Mouse (Mus musculus) kidney, postnatal 36 days (tissue): ENCODE results near the gene Prox2.

Source experiments
- DNase-seq, 2 experiments: peaks; one replicate each; pipeline ENCODE4 v3.0.0; 2021 to 2022; ENCODE audit warnings: mixed read lengths in 2 of 2

Gene Prox2

DNA sequence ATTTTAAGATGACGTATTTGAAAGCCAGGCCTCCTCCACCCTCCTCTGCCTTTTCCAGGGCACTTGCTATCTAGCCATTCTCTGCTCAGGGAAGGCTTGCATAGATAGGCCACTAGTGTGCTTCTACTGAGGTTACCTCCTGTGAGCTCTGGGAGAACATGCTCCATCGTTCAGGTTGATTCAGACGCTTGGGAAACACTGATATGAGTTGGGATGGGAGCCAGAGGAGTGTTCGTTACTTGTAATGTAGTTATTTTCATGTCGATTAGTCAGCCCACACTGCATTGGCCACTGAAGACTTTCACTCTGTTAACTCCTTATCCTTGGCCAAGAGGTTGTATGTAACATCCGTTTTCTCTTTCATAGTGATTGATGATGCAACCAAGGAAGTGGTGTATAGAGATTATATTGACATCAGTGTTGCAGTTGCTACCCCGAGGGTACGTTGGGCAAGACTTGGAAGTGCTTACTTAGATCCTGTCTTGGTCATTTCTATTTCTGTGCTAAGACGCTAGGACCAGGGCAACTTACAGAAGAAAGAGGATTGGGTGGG is 18.9 kb upstream of the Prox2 start:
- DNase-seq, result no peak

GRCm38 (mm10) chr12:85126986-85127603 is 16.5 kb upstream of the Prox2 start:
- DNase-seq, result peak; percentile 83 to 88

DNA sequence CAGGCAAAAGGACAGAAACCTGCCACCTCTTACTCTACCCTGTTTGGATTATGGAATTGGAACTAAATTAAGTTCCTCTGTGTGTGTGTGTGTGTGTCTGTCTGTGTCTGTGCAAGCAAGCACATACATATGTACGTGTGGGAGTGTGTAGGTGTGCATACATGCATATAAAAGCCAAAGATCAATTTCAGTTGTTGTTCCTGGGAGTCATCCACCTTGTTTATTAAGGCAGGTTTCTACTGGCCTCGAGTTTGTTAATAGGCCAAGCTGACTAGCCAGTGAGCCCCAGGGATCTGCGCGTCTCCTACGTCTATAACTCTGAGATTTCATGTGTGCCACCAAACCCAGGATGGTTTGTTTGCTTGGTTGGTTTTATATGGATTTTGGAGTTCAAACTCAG is 14.2 kb upstream of the Prox2 start:
- no peak for DNase-seq

- DNase-seq, result no peak
These were observed 13.1 kb upstream of the Prox2 start for GRCm38 (mm10) chr12:85123645-85124044.

DNA sequence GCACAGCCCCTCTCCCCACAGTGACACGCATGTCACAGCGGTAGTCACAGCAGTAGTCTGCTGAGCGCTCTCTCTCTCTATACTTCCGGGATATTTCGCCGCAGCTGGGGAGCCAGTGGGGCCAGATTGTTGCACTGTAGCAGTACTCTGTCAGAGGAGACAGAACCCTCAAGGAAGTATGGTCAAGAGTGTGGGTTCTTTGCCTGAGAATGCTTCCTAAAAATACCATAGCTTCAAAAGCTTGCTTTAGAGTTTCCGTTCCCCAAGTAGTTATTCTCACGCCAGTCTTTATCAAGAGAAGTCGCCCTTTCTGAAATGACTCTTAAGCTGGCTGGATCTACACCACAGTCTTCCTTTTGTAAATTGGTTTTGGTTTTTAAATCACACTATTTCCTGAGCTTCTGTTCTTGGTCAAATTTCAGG is 12.6 kb upstream of the Prox2 start:
- DNase-seq, result no peak

DNA sequence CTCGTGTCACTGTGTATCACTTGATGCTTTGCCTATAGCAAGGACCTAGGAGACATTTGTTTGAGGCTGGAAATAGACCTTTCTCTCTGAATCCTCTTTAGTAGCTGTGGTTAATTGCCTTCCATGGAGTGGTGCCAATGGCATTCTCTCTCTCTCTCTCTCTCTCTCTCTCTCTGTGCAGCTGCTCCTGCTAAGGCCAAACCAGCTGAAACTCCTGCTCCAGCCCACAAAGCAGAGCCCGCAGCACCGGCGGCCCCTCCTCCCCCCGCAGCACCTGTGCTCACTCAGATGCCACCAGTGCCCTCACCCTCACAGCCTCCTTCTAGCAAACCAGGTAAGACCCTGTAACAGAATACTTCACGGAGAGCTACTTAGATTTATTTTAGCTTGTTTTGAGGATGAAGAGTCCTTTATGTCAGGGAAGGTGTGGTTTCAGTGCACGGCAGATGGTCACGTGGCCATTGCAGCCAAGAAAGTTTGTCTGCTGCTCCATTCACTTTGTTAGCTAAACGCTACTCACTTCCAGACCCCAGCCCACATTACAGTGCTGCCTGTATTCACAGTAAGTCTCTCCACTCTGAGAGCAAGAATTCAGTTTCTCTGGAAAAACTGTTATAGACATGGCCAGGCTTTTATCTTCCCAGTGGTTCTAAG is 11.4 kb upstream of the Prox2 start:
- no peak for DNase-seq

GRCm38 (mm10) chr12:85115678-85116077 is 5.1 kb upstream of the Prox2 start:
- no peak for DNase-seq

- no peak for DNase-seq
These were observed 3.4 kb upstream of the Prox2 start for GRCm38 (mm10) chr12:85113917-85114316.

DNA sequence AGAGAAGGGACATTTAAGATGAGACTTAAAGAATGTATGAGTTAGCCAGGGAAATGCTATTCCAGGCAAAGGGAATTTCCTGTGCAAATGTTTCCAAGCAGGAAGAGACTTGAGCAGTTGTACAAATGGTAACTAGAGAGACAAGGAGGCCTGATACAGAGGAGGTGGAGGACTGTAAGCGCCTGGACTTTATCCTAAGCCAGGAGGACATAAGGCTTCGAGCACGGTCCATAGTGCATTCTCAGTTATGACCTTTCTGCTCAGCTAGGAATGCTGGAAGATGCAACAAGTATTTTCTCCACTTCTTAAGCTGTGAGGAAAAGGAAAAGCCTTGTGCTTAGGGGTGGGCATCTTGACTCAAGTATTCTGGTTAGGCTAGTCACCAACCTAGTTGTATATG is 2.8 kb upstream of the Prox2 start:
- peak; percentile 53 to 74 for DNase-seq

DNA sequence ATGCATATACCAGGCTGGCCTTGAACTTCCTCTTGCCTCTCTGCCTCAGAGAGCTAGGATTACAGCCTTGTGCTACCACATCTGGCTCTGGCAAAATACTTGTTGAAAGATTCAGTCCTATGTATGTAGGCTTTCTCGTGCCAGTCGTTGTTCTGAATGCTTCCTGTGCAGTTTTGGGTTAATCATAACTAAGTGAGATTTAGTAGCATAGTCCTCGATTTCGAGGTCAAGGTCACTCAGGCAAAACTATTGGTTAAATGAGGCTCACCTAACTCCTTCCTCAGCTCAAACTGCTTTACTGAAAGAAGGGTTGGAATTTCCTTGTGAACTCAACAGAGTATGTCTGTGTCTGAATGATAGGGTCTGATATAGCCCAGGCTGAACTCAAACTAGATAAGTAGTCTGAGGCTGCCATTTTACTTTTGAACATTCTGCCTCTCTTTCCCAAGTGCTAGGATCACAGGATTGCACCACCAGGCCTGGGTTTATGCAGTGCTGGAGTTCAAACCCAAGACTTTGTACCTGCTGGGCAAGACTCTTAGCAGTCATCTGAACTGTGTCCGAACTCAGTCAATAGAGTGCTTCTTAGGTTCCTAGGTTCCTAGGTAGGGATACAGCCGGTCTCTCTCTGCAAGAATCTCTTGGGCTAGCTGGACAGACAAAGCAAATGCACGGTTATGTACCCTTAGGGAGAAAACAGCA is 2.1 kb upstream of the Prox2 start:
- DNase-seq, result peak; percentile 45 to 48

DNA sequence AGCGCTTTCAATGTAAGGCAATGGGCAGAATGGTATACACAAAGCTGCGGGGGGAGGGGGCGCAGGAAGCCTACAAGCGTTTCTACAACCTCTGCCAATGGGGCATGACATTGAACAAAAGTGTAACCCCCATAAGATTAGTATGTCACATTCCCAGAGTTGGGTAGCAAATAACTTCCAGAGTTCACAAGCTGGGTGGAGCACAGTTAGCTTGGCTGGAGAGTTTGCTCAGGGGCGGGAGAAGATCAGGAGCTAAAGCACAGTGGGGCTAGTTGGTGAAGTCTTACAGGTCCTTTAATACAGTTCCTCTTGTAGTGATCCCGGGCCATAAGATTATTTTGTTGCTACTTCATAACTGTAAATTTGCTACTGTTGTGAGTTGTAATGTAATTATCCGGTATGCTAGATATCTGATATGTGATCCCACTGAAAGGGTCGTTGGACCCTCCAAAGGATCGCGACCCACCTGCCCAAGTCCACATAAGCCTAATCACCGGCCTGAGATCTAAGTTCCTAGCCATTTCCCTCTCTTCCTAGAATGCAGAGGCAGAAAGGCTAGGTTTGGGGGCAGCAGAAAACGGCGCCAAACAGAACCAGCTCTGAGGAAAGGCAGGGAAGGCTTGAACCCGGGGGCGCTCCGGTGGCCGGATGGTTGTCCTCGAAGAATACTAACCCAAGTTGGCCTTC is 405 bp downstream of the Prox2 start:
- peak; percentile 26 to 27 for DNase-seq

DNA sequence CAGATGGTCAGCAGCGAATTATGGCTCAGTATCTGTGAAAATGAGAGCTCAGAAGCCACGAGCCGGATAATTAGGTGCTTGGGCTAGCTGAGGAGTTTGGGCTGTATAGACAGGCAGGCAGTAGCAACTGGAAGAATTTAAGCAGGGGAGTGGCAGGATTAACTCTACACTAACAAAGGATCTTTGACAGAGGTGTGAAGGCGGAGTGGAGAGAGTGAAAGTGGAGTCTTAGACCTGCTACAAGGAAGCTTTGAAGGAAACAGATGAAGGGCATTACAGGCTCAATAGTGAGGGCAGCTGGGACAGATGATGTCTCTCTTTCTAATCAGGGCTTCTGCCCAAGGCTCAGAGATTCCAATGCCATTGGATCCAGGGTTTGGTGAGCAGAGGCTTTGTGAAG is 1.1 kb downstream of the Prox2 start:
- DNase-seq, result no peak

DNA sequence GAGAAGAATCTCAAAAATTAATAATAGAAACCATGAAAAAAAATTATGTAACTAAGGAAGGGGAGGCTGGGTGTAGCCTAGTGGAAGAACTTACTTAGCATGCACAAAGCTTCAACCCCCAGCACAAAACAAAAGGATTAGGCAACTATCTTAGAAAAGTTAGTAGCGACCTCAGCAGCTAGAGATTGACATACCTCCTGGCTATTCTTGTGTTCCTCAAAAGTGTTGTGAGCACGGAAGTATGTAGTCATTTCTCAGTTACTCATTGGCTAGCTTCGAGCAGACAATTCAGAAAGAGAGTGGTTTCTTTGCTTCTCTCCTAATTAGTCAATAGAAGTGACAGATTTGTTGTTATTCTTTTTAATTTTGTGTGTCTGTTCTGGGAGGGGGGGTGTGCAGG is 1.9 kb downstream of the Prox2 start:
- no peak for DNase-seq

- no peak for DNase-seq
These were observed 4.3 kb downstream of the Prox2 start for GRCm38 (mm10) chr12:85106292-85106691.

DNA sequence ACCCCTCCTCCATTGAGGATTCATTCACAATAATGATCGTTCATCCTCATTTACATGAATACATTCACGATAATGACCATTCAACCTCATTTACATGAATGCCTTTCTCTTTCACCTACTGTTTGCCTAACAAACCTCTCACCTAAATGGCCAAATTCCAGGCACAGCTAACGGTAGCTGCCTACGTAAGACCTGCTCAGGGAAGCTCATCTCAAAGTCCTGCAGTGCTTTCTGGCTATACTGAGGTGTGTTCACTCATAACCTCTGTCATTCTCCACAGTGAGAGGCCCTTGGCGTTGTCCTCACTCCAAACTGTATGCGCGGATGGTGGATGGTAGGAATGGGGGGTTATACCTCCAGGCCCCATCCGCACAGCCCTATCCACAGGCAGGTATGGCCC is 5.8 kb downstream of the Prox2 start:
- DNase-seq, result peak; percentile 48 to 76

DNA sequence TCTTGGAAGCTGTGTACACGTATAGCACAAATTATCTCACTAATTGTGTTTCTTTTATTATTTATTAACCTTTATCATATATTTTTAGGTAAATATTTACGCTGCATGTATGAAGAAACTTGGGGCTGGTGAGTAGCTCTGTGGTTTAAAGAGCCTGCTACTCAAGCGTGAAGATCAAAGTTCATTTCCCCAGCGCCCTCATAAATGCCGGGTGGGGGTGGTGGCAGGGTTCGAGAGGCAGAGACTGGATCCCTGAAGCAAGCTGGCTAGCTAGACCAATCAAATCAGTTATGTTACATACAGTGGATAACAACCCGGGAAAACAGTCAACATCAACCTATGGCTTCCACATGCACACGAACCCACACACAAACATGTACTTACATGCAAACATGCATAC is 7.5 kb downstream of the Prox2 start:
- peak; percentile 71 to 74 for DNase-seq

DNA sequence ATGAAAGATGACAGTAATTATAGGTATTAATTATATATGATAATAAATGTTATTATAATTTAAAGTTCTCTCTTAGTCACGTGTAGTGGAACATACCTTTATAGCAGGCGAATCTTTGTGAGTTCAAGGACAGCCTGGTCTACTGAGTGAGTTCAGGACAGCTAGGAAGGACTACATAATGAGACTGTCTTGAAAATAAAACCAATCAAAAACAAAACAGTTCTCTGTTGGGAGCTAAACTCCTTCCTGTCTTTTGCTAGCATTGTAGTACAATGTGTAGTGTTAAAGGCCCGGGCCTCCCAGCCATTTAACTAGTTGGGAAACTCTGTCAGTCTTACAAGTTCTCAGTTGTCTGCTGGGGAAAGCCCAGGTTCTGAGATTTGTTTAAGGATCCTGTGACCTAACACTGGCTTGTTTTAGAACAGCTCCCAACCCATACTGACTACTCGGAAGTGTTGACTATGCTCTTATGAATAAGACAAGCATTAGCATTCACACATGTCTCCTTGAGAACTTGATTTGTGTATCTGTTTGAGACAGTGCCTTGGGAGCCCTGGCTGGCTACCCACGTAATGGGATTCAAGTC is 8.9 kb downstream of the Prox2 start:
- DNase-seq, result no peak

DNA sequence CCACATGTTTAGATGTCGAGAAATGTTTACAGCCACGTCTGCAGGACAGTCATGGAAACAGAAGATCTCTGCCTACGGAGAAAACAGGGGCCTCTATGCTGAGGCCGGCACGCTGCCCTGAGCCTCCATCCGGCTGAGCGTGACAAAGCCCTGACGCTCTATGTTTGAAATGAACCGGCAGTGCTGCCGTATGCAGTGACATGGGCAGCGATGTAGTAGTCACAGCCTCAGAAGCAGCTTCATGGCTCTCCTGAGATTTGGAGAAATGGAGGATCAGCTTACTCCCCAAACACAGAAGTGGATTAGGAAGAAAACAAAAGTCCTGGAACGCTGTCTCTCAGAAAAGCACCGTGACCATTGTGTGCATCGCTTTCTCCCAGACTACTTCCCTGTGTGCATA is 9.6 kb downstream of the Prox2 start:
- DNase-seq, result no peak

DNA sequence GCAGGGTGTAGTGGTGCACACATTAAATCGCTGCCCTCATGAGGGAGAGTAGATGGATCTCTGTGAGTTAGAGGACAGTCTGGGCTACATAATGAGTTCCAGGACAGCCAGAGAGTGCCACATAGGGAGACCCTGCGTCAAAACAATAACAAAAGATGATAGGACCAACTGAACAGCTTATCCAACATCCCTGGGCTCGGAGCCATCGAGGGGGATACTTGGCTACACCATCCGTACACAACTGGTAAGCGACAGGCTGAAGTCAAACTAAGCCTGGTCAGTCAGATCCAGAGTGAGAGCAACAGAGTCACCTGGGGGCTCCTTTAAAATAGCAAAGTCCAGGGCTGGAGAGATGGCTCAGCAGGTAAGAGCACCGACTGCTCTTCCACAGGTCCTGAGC is 14.7 kb downstream of the Prox2 start:
- DNase-seq, result no peak

GRCm38 (mm10) chr12:85095146-85095545 is 15.4 kb downstream of the Prox2 start:
- DNase-seq, result no peak

GRCm38 (mm10) chr12:85094706-85095105 is 15.9 kb downstream of the Prox2 start:
- DNase-seq, result no peak

DNA sequence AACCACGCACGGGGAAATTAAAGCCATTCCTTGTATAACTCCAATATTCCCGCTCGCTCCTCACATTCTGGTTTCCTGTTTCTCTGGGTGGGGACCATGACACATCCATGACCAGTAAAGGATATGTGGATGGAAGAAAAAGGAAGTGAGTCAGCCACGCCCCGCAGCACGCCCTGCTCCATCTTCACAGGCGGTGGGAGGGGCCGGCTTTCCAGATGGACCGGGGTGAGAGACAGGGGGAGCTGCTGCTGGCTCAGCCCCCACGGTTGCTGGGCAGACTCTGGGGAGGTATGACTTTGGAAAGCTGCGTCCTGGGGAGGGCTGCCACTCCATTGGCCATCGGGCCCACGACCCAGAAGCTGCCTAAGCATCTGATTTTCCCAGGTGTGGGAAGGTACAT is 16.5 kb downstream of the Prox2 start:
- DNase-seq, result peak; percentile 32 to 62

DNA sequence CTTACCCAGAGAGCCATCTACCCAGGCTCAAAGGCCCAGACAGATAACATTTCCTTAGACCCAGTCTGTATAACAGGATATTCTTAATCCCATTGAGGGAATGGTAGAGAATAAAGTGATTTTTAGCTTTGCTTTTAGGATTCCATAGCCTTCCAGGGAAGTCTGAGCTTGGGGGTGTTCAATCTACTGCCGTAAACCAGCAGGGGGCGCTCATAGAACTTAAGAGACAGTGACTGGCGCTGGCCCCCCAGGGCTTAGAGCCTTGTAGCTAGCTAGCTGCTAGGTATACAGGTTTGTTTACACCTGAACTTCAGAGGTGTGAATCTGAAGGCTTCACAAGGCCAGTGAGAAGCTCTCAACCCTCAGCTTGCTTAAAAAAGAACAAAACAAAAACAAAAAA is 18.3 kb downstream of the Prox2 start:
- peak; percentile 80 to 92 for DNase-seq
